Mouse (Mus musculus) liver, adult 2 months (tissue): ENCODE data around the gene Mcu. TPM values are rescaled to one million over a fixed set of nuclear protein-coding genes. Genes with fewer than 3 reads are reported as not detected.

Experiments used
- DNase-seq: peaks from one replicate; pipeline ENCODE4 v3.0.0-alpha.2; 2011; ENCODE audit warnings: low read depth, low spot score; ENCODE audit errors: extremely low read depth
- H3K27ac ChIP-seq: fragments of 200-500 bp; replicated peaks from 2 replicates; pipeline ENCODE4 v1.5.1; 2012; ENCODE audit warnings: low read depth, mild to moderate bottlenecking, control low read depth, inconsistent platforms, low read length; ENCODE audit not compliant: insufficient read depth
- H3K27me3 ChIP-seq: fragments of 200-500 bp; 2 replicates; pipeline ENCODE4 v1.6.1; 2012; ENCODE audit warnings: mild to moderate bottlenecking, moderate library complexity, low read length, inconsistent platforms; ENCODE audit not compliant: control insufficient read depth, insufficient read depth
- H3K36me3 ChIP-seq: fragments of 200-500 bp; 2 replicates; pipeline ENCODE4 v1.6.1; 2012; ENCODE audit warnings: low read length, inconsistent platforms; ENCODE audit not compliant: control insufficient read depth, insufficient read depth
- H3K4me1 ChIP-seq: fragments of 200-500 bp; 2 replicates; pipeline ENCODE4 v1.6.1; 2011; ENCODE audit warnings: low read length; ENCODE audit not compliant: control insufficient read depth, insufficient read depth
- H3K4me3 ChIP-seq: fragments of 200-500 bp; 2 replicates; pipeline ENCODE4 v1.5.1; 2011; ENCODE audit warnings: low read depth, mild to moderate bottlenecking, control low read depth, low read length, moderate library complexity; ENCODE audit not compliant: insufficient read depth
- H3K79me2 ChIP-seq: fragments of 200-500 bp; 2 replicates; pipeline ENCODE4 v1.6.1; 2012; ENCODE audit warnings: inconsistent platforms, mild to moderate bottlenecking, low read length, moderate library complexity; ENCODE audit not compliant: control insufficient read depth, insufficient read depth
- H3K9ac ChIP-seq: fragments of 200-500 bp; 2 replicates; pipeline ENCODE4 v1.6.1; 2012; ENCODE audit warnings: low read depth, mild to moderate bottlenecking, control low read depth, inconsistent platforms, low read length
- CTCF ChIP-seq: fragments of 200-500 bp; IDR thresholded peaks from 2 replicates; pipeline ENCODE4 v1.5.1; 2011; ENCODE audit warnings: low read depth, low read length, control low read depth
- POLR2A ChIP-seq: fragments of 200-500 bp; IDR thresholded peaks from 2 replicates; pipeline ENCODE4 v1.6.1; 2011; ENCODE audit warnings: low read length, control low read depth; ENCODE audit not compliant: insufficient read depth; ENCODE audit errors: extremely low read depth
- WGBS: fragments of 180-500 bp; shearing (Covaris S2); methylation state at CpG from one replicate; pipeline ENCODE4 v1.1.7; 2018; 5-methylcytosine and 5-hydroxymethylcytosine counted together
- polyA plus RNA-seq: library from polyadenylated mRNA; depleted of rRNA; stranded (reverse); fragments of >200 nt; gene quantifications from 2 replicates; pipeline ENCODE4 v1.2.3, GENCODE M21; 2012
- total RNA-seq: library from RNA; depleted of rRNA; stranded (reverse); fragments of >200 nt; gene quantifications from 2 replicates; pipeline ENCODE4 v1.2.3, GENCODE M21; 2014

The Mcu gene
- total and polyA plus RNA-seq, 2 experiments: 11.5 to 12.9 TPM

- no peak overlapping the region for H3K27ac ChIP-seq
- TF ChIP-seq CTCF (no peak), POLR2A (no peak)
- H3K36me3 ChIP-seq: no peaks in the 10 kb centered on the region
- H3K9ac ChIP-seq: no peak overlapping the region; the same call in 1 of the 2 replicates
- WGBS: 82% methylated on average over 18 of the region's 18 CpGs
- H3K27me3 ChIP-seq: no peaks in the 10 kb centered on the region
- H3K4me1 ChIP-seq: peaks cover 10% of the 10 kb centered on the region; the same call in 1 of the 2 replicates
- H3K79me2 ChIP-seq: no peaks in the 10 kb centered on the region; the same call in 1 of the 2 replicates
- no peak for DNase-seq
- H3K4me3 ChIP-seq: no peak overlapping the region
Measured at GRCm38 (mm10) chr10:59435746-59436145, 180.7 kb downstream of the Mcu start.

GRCm38 (mm10) chr10:59430701-59431218 lies 185.7 kb downstream of the Mcu start:
- Histone ChIP-seq H3K79me2 (no peaks in the 10 kb centered on the region), H3K9ac (no peak overlapping the region), H3K36me3 (no peaks in the 10 kb centered on the region), H3K4me3 (no peak overlapping the region), H3K27me3 (no peaks in the 10 kb centered on the region), H3K27ac (no peak overlapping the region), H3K4me1 (peaks cover 11% of the 10 kb centered on the region; the same call in 1 of the 2 replicates)
- no peak for TF ChIP-seq POLR2A
- no peak for TF ChIP-seq CTCF
- no peak for DNase-seq
- 47% methylated on average over 6 of the region's 6 CpGs for WGBS

GRCm38 (mm10) chr10:59429448-59430135 lies 186.9 kb downstream of the Mcu start:
- DNase-seq: no peak
- no peak for TF ChIP-seq CTCF
- no peak for TF ChIP-seq POLR2A
- Histone ChIP-seq H3K27me3 (no peaks in the 10 kb centered on the region), H3K4me3 (no peak overlapping the region), H3K4me1 (peaks cover 11% of the 10 kb centered on the region; the same call in 1 of the 2 replicates), H3K36me3 (no peaks in the 10 kb centered on the region), H3K79me2 (no peaks in the 10 kb centered on the region), H3K27ac (no peak overlapping the region), H3K9ac (no peak overlapping the region)
- 74% methylated on average over 16 of the region's 16 CpGs for WGBS

- 66% methylated on average over 4 of the region's 4 CpGs for WGBS
- TF ChIP-seq CTCF (no peak), POLR2A (no peak)
- peaks cover 15% of the 10 kb centered on the region for H3K36me3 ChIP-seq
- H3K9ac ChIP-seq: no peak overlapping the region
- H3K79me2 ChIP-seq: no peaks in the 10 kb centered on the region
- H3K27me3 ChIP-seq: no peaks in the 10 kb centered on the region
- H3K4me1 ChIP-seq: peaks cover 7% of the 10 kb centered on the region; the same call in 1 of the 2 replicates
- DNase-seq: no peak
- H3K4me3 ChIP-seq: no peak overlapping the region
- no peak overlapping the region for H3K27ac ChIP-seq
Measured at GRCm38 (mm10) chr10:59426371-59426770, 190.1 kb downstream of the Mcu start.

- Histone ChIP-seq H3K4me1 (peaks cover 2% of the 10 kb centered on the region; the same call in 1 of the 2 replicates), H3K27me3 (no peaks in the 10 kb centered on the region), H3K27ac (no peak overlapping the region), H3K9ac (no peak overlapping the region), H3K36me3 (peaks cover 22% of the 10 kb centered on the region), H3K79me2 (no peaks in the 10 kb centered on the region), H3K4me3 (no peak overlapping the region)
- peak; percentile 50 for DNase-seq
- 47% methylated on average over 7 of the region's 7 CpGs for WGBS
- TF ChIP-seq POLR2A (no peak), CTCF (no peak)
Measured at GRCm38 (mm10) chr10:59425369-59425768, 191.1 kb downstream of the Mcu start.

- Histone ChIP-seq H3K9ac (no peak overlapping the region), H3K36me3 (peaks cover 28% of the 10 kb centered on the region), H3K27ac (no peak overlapping the region), H3K4me1 (no peaks in the 10 kb centered on the region; the same call in 1 of the 2 replicates), H3K4me3 (no peak overlapping the region), H3K79me2 (no peaks in the 10 kb centered on the region), H3K27me3 (no peaks in the 10 kb centered on the region)
- no peak for TF ChIP-seq POLR2A
- no peak for TF ChIP-seq CTCF
- 58% methylated on average over 3 of the region's 3 CpGs for WGBS
- DNase-seq: no peak
Measured at GRCm38 (mm10) chr10:59424453-59424852, 192.0 kb downstream of the Mcu start.
